Mouse (Mus musculus) neural tube, embryonic 13.5 days (tissue): ENCODE data around the gene Msmb. TPM values are rescaled to one million over a fixed set of nuclear protein-coding genes. Genes with fewer than 3 reads are reported as not detected.

ENCODE experiments used
- ATAC-seq: fragments of 200-750 bp; cut with Nextera tagmentation; 2 replicates; pipeline ENCODE4 v1.8.0; 2017; ENCODE audit warnings: low read depth, mild to moderate bottlenecking, moderate TSS enrichment, moderate library complexity
- H3K27ac ChIP-seq: fragments of 300-500 bp; sonication (generic); replicated peaks from 2 replicates; pipeline ENCODE4 v1.5.1; 2015; ENCODE audit warnings: moderate library complexity, mild to moderate bottlenecking, inconsistent platforms
- H3K27me3 ChIP-seq: fragments of 300-500 bp; sonication (generic); 2 replicates; pipeline ENCODE4 v1.6.1; 2015; ENCODE audit warnings: mild to moderate bottlenecking, inconsistent platforms
- H3K36me3 ChIP-seq: fragments of 300-500 bp; sonication (generic); 2 replicates; pipeline ENCODE4 v1.6.1; 2015; ENCODE audit warnings: mild to moderate bottlenecking, inconsistent platforms
- H3K4me1 ChIP-seq: fragments of 300-500 bp; sonication (generic); replicated peaks from 2 replicates; pipeline ENCODE4 v1.6.1; 2015; ENCODE audit warnings: inconsistent platforms
- H3K4me2 ChIP-seq: fragments of 300-500 bp; sonication (generic); 2 replicates; pipeline ENCODE4 v1.6.1; 2015; ENCODE audit warnings: inconsistent platforms, mild to moderate bottlenecking, moderate library complexity
- H3K4me3 ChIP-seq: fragments of 300-500 bp; sonication (generic); 2 replicates; pipeline ENCODE4 v1.5.1; 2015; ENCODE audit warnings: mild to moderate bottlenecking, inconsistent platforms
- H3K9ac ChIP-seq: fragments of 300-500 bp; sonication (generic); 2 replicates; pipeline ENCODE4 v1.6.1; 2015; ENCODE audit warnings: moderate library complexity, mild to moderate bottlenecking, inconsistent platforms
- H3K9me3 ChIP-seq: fragments of 300-500 bp; sonication (generic); 2 replicates; pipeline ENCODE4 v1.6.1; 2016; ENCODE audit warnings: inconsistent platforms
- WGBS: fragments of 180-500 bp; shearing (Covaris S2); methylation state at CpG from one replicate; pipeline ENCODE4 v1.1.7; 2015; 5-methylcytosine and 5-hydroxymethylcytosine counted together
- polyA plus RNA-seq: library from polyadenylated mRNA; unstranded; fragments of >200 nt; fragmentation: Nextera tagmentation; extraction: Ambion mirVana; gene quantifications from 2 replicates; pipeline ENCODE4 v1.2.1, GENCODE M21; 2015

Gene Msmb
- polyA plus RNA-seq, 1 experiment from 2014 or later, result not detected

GRCm38 (mm10) chr14:32152243-32152965 is 10.6 kb downstream of the Msmb start:
- no peak for ATAC-seq
- Histone ChIP-seq H3K9me3 (peaks cover 9% of the 10 kb centered on the region; the same call in 1 of the 2 replicates), H3K4me3 (no peak overlapping the region), H3K4me2 (no peak overlapping the region), H3K4me1 (no peaks in the 10 kb centered on the region), H3K27me3 (no peaks in the 10 kb centered on the region), H3K36me3 (no peaks in the 10 kb centered on the region), H3K9ac (no peak overlapping the region), H3K27ac (no peak overlapping the region)
- 94% methylated on average over 18 of the region's 18 CpGs for WGBS

- Histone ChIP-seq H3K36me3 (no peaks in the 10 kb centered on the region), H3K4me2 (no peak overlapping the region), H3K9me3 (0 out of 2 replicates have a peak, but pooled peaks cover 1% of the 10 kb centered on the region), H3K4me3 (no peak overlapping the region), H3K27me3 (no peaks in the 10 kb centered on the region), H3K27ac (no peak overlapping the region), H3K4me1 (no peaks in the 10 kb centered on the region), H3K9ac (no peak overlapping the region)
- 93% methylated on average over 2 of the region's 2 CpGs for WGBS
- no peak for ATAC-seq
Observed at GRCm38 (mm10) chr14:32153156-32153555, 11.3 kb downstream of the Msmb start.

- Histone ChIP-seq H3K4me2 (no peak overlapping the region), H3K9ac (no peak overlapping the region), H3K36me3 (no peaks in the 10 kb centered on the region), H3K4me3 (no peak overlapping the region), H3K4me1 (peaks cover 6% of the 10 kb centered on the region), H3K27ac (no peak overlapping the region), H3K9me3 (no peaks in the 10 kb centered on the region), H3K27me3 (no peaks in the 10 kb centered on the region)
- WGBS, result 93% methylated on average over 6 of the region's 6 CpGs
- ATAC-seq, result no peak
Observed at GRCm38 (mm10) chr14:32154758-32155157, 12.9 kb downstream of the Msmb start.

- WGBS, result 44% methylated on average over 4 of the region's 4 CpGs
- H3K36me3 ChIP-seq, result no peaks in the 10 kb centered on the region
- peak overlapping the region; percentile 95 for H3K4me3 ChIP-seq
- H3K9ac ChIP-seq, result peak overlapping the region; percentile 95
- H3K9me3 ChIP-seq, result no peaks in the 10 kb centered on the region
- no peaks in the 10 kb centered on the region for H3K27me3 ChIP-seq
- peak overlapping the region; percentile 95 for H3K4me2 ChIP-seq
- H3K4me1 ChIP-seq, result peaks cover 28% of the 10 kb centered on the region
- H3K27ac ChIP-seq, result peak overlapping the region; percentile 62; the same call in 1 of the 2 replicates
- peak; percentile 11; the same call in 1 of the 2 replicates for ATAC-seq
Observed at GRCm38 (mm10) chr14:32159150-32159670, 17.4 kb downstream of the Msmb start.

- Histone ChIP-seq H3K9ac (peak within 1 kb of the TSS; percentile 95), H3K4me3 (peak within 1 kb of the TSS; percentile 95), H3K4me2 (peak within 1 kb of the TSS; percentile 95), H3K36me3 (no peaks in the 10 kb centered on the region), H3K4me1 (peaks cover 28% of the 10 kb centered on the region), H3K9me3 (no peaks in the 10 kb centered on the region), H3K27ac (peak within 1 kb of the TSS; percentile 91), H3K27me3 (no peaks in the 10 kb centered on the region)
- ATAC-seq, result peak; percentile 98
- WGBS, result 1% methylated on average over 40 of the region's 40 CpGs
Observed at GRCm38 (mm10) chr14:32159690-32160246, 17.9 kb downstream of the Msmb start, which contains the start of gene Ncoa4. Gene Ncoa4 (plus strand): TSS chr14:32159865.

- no peak for ATAC-seq
- Histone ChIP-seq H3K27ac (peak overlapping the region; percentile 91), H3K4me2 (peak overlapping the region; percentile 95), H3K36me3 (no peaks in the 10 kb centered on the region), H3K4me3 (peak overlapping the region; percentile 95), H3K4me1 (peaks cover 36% of the 10 kb centered on the region), H3K9ac (peak overlapping the region; percentile 95), H3K9me3 (no peaks in the 10 kb centered on the region), H3K27me3 (no peaks in the 10 kb centered on the region)
- WGBS, result 43% methylated on average over 7 of the region's 7 CpGs
Observed at GRCm38 (mm10) chr14:32160563-32160962, 18.7 kb downstream of the Msmb start.

- 91% methylated on average over 12 of the region's 12 CpGs for WGBS
- peak overlapping the region; percentile 95; the same call in 1 of the 2 replicates for H3K9ac ChIP-seq
Observed at GRCm38 (mm10) chr14:32161090-32161885, 19.5 kb downstream of the Msmb start.

GRCm38 (mm10) chr14:32162231-32162630 is 20.4 kb downstream of the Msmb start:
- no peaks in the 10 kb centered on the region for H3K27me3 ChIP-seq
- no peak overlapping the region for H3K4me3 ChIP-seq
- 93% methylated on average over 5 of the region's 5 CpGs for WGBS
- no peaks in the 10 kb centered on the region for H3K9me3 ChIP-seq
- no peak for ATAC-seq
- H3K4me2 ChIP-seq, result no peak overlapping the region
- H3K9ac ChIP-seq, result no peak overlapping the region
- H3K27ac ChIP-seq, result no peak overlapping the region
- no peaks in the 10 kb centered on the region for H3K36me3 ChIP-seq
- peaks cover 45% of the 10 kb centered on the region for H3K4me1 ChIP-seq

More at GRCm38 (mm10) chr14:32161090-32161885, 19.5 kb downstream of the Msmb start:
- Histone ChIP-seq H3K4me3 (peak overlapping the region; percentile 95; the same call in 1 of the 2 replicates), H3K27me3 (no peaks in the 10 kb centered on the region), H3K36me3 (no peaks in the 10 kb centered on the region), H3K4me2 (peak overlapping the region; percentile 95), H3K9me3 (no peaks in the 10 kb centered on the region), H3K4me1 (peaks cover 44% of the 10 kb centered on the region), H3K27ac (no peak overlapping the region)
- ATAC-seq, result no peak

- 92% methylated on average over 11 of the region's 11 CpGs for WGBS
Observed at GRCm38 (mm10) chr14:32163203-32163888, 21.5 kb downstream of the Msmb start.

GRCm38 (mm10) chr14:32164173-32165051 is 22.6 kb downstream of the Msmb start:
- Histone ChIP-seq H3K27me3 (no peaks in the 10 kb centered on the region), H3K4me1 (peaks cover 42% of the 10 kb centered on the region), H3K27ac (no peak overlapping the region), H3K4me2 (peak overlapping the region; percentile 77), H3K9ac (no peak overlapping the region), H3K4me3 (no peak overlapping the region), H3K9me3 (no peaks in the 10 kb centered on the region), H3K36me3 (no peaks in the 10 kb centered on the region)
- ATAC-seq, result no peak
- 87% methylated on average over 8 of the region's 8 CpGs for WGBS

More at GRCm38 (mm10) chr14:32163203-32163888, 21.5 kb downstream of the Msmb start:
- H3K27ac ChIP-seq, result no peak overlapping the region
- no peaks in the 10 kb centered on the region for H3K9me3 ChIP-seq
- H3K4me3 ChIP-seq, result no peak overlapping the region
- ATAC-seq, result no peak
- H3K36me3 ChIP-seq, result no peaks in the 10 kb centered on the region
- H3K27me3 ChIP-seq, result no peaks in the 10 kb centered on the region
- H3K9ac ChIP-seq, result no peak overlapping the region
- H3K4me2 ChIP-seq, result no peak overlapping the region
- peaks cover 45% of the 10 kb centered on the region for H3K4me1 ChIP-seq
